Mouse (Mus musculus) cerebellum, adult 11 months (tissue): ENCODE results near the gene Hyou1.
"Not testable (repeated sequence)": the region's sequence is repeated elsewhere in the genome, so short reads cannot be mapped to it uniquely, and the experiment has no call there.

Experiments used
- DNase-seq: peaks from one replicate; pipeline ENCODE4 v3.0.0; 2022

Hyou1 gene

DNA sequence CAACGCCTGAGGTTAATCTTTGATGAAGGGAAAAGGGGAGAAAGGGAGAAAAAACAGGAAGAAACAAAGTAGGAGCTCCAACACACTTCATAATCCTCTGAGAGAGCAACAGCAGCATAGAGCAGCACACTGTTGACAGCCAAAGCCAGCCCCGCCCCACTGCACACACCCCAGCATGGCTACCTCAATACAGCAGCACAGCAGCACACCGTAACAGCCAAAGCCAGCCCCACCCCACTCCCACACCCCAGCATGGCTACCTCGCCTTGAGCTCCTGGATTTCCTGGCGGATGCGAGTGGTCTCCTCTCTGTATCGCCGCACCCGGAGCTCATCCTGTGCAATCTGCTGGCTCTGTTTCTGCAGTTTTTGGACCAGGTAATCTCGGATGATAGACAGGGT, 27.0 kb upstream of the Hyou1 start:
- DNase-seq, result no peak

DNA sequence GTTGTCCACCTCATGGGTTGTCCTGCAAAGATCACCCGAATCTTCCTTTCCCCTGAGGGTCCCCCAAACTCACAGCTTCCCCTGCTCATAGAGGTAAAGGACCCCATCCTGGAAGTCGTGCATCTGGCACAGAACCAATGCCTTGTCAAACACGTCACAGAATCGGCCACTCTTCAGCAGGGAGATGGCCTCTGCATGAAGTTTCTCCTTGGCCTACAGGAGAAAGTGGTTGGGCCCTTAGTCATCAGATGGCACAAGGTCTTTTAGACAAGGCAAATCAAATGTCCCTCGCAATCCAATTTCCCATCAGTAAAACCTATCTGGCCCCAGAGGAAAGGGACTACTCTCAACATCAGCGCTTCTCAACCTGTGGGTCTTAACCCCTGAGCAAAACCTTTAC, 26.1 kb upstream of the Hyou1 start:
- DNase-seq, result no peak

GRCm38 (mm10) chr9:44357207-44357606, 22.1 kb upstream of the Hyou1 start:
- no peak for DNase-seq

GRCm38 (mm10) chr9:44361190-44361917, 17.9 kb upstream of the Hyou1 start, which contains the start of gene Vps11:
Gene Vps11, minus strand, starts transcription at chr9:44361670.
- peak; percentile 91 for DNase-seq

GRCm38 (mm10) chr9:44361931-44362330, 17.4 kb upstream of the Hyou1 start:
- not testable (repeated sequence) for DNase-seq

DNA sequence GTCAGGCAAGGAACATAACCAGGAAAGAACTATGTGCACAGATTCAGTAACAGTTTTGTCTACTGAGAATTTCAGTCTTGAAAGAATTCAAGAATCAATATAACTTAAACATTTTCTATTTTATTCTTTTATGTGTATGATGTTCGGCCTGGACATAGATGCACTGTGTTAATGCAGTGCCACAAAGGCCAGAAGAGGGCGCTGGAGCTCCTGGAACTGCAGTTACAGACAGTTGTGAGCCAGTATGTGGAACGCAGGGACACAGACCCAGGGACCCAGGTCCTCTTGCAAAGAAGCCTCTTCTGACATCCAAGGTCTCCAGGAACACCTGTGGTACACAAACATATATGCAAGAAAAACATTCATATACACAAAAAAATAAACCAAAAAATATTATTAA, 14.8 kb upstream of the Hyou1 start:
- DNase-seq, result no peak

- no peak for DNase-seq
Observed at GRCm38 (mm10) chr9:44373386-44373785, 5.9 kb upstream of the Hyou1 start.

DNA sequence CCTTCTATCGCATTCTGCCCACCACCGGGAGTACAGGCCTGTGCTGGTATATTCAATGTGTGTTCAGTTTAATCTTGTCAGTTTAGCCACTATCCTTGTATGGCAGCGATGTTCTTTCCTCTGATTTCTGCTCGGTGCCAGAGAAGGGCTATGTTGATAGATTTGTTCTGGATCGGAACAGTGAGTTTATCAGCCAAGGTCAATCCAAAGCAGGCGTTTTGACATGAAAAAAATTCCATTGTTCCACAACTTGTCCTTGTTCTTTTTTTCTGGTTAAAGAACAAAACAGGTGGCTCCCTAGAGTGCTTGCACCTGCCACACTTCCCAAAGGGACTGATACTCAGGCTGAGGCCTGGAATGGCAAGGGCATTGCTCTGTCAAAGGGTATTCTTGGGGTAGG, 3.1 kb upstream of the Hyou1 start:
- DNase-seq, result no peak

- DNase-seq, result not testable (repeated sequence)
Observed at GRCm38 (mm10) chr9:44377335-44377734, 2.0 kb upstream of the Hyou1 start.

DNA sequence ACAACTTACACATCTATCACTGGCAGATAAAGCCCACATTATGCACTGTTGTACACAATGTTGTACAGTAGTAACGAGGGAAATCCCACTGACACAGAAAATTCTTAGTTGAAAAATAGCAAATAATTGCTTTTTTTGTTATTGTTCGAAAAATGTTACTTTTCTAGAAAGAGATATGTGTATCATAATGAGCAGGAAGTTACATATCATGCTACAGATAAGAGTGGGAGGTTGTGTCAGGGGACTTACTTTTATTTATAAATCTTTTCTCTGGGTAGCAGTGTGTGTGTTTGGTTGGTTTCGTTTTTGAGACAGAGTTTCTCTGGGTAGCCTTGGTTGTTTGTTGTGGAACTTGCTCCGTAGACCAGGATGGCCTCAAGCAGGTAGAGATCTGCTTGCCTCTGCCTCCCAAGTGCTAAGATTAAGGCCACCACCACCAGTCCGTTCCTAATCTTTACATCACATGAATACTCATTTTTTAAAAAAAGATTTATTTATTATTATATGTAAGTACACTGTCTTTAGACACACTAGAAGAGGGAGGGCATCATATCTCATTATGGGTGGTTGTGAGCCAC, 1.0 kb upstream of the Hyou1 start:
- DNase-seq, result no peak

- DNase-seq, result peak; percentile 46
Observed at GRCm38 (mm10) chr9:44379862-44380261, 572 bp downstream of the Hyou1 start.

DNA sequence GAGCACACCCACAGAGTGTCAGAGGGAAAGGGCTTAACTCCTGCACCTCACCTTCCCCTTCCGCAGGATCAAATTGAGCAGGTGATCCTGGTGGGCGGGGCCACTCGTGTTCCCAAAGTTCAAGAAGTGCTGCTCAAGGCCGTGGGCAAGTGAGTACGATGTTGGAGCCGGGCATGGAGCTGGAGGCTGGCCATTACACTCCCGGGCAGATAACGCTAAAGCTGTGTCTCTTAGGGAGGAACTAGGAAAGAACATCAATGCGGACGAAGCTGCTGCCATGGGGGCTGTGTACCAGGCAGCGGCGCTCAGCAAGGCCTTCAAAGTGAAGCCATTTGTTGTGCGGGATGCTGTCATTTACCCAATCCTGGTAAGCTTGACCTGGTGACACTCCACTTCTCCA, 5.3 kb downstream of the Hyou1 start:
- DNase-seq, result no peak

DNA sequence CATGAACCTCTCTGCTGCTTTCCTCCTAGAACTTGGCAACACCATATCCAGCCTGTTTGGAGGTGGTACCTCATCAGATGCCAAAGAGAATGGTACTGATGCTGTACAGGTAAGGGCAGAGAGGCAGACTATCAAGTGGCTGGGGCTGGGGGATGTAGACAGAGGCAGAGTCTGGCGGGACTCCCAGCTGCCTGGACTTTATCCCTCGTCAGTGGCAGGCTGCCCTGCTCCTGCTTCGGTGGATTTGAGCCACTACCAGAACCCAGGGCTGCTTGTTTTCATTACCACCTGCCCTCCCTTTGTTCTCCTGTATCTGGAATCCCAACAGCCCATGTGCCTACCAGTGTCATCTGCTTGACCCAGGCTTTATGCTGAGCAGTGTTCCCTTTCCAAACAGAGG, 7.9 kb downstream of the Hyou1 start:
- DNase-seq, result no peak

DNA sequence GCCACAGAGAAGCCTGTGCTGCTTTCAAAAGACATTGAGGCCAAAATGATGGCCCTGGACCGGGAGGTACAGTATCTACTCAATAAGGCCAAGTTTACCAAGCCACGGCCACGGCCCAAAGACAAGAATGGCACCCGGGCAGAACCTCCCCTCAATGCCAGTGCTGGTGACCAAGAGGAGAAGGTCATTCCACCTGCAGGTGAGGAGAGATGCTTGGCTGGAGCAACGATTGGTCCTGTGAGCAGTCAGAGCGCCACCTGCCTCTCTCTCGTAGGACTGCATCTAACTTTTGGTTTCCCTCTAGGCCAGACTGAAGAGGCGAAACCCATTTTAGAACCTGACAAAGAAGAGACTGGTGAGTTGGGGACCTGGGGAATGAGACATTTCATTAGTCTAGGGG, 10.0 kb downstream of the Hyou1 start:
- peak; percentile 61 for DNase-seq

DNA sequence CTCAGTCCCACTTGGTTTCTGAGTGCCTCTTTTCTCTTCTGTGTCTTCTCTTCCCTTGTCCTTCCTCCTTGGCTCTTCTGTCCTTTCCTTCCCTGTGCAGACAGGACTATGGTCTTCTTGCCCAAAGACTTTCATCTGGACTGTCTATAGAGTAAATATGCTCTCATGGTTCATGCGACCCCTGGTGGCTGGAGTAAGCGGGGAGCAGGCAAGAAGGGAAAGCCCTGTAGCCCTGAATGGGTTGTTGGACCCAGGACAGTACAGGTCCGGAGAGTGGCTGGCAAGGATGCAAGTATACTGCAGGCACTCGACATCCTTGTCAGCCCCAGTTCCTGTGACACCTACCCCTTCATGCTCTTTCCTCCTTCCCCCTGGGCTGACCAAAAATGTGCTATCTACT, 12.2 kb downstream of the Hyou1 start:
- DNase-seq, result peak; percentile 63

GRCm38 (mm10) chr9:44396684-44397411, 17.6 kb downstream of the Hyou1 start, which contains the start of gene Slc37a4:
Gene Slc37a4, plus strand, starts transcription at chr9:44396852.
- DNase-seq, result peak; percentile 97

DNA sequence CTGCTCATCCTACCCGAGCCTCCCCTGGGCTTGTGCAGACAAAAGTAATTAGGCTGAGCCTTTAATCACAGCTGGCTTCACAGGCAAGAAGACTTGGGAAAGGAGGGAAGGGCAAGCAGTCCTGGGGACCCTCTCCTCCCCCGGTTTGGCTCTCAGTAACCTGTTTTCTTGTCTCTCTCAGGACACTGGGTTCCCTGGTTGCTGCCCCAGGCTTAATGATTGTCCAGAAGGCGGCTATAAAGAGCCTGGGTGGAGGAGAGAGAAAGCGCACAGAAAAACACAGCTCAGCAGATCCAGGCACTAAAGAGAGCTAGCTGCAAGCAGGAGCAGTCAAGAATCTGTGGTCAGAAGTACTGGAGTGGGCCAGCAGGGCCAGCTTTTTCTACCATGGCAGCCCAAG, 18.8 kb downstream of the Hyou1 start:
- DNase-seq, result peak; percentile 14

DNA sequence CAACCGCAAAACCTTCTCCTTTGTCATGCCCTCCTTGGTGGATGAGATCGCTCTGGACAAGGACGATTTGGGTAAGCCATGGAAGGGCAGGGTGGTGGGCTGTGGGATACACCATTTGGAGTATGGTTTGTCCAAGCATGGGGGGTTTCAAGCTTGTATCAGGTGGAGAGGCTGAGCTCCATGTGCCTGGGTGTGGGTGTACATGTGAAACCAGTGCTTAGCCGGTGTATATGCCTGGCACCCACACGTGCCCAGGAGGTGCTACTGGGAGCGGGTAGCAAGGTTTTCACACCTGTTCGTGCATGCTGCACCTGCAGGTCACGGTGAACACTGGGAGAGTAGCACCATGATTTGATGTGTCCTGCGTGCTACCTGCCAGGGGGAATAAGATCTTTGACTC, 19.3 kb downstream of the Hyou1 start:
- no peak for DNase-seq

DNA sequence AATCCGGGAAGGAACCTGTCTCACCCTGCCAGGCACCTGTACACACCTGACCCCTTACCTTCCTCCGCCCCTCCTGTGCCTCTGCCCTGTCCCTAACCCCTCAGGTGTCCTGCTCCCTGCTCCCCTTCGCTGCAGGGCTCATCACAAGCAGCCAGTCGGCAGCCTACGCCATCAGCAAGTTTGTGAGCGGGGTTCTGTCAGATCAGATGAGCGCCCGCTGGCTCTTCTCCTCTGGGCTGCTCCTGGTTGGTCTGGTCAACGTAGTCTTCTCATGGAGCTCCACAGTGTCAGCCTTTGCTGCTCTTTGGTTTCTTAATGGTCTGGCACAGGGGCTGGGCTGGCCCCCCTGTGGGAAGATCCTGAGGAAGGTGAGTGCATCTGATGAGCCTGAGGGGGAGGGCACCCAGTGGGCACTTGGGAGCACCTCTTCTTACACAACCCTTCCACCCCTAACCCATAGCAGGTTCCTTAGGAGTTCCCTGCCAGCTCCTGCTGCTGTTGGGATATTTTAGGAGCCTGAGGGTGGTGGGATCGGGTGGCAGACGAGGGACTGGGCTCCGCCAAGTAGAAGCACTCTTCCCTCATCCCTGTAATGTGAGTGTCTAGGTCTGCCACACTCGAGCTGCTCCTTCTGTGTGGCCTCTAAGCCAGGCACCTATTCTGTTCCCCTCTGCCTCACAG, 20.0 kb downstream of the Hyou1 start:
- peak; percentile 25 for DNase-seq

GRCm38 (mm10) chr9:44399795-44400114, 20.5 kb downstream of the Hyou1 start:
- peak; percentile 13 for DNase-seq

DNA sequence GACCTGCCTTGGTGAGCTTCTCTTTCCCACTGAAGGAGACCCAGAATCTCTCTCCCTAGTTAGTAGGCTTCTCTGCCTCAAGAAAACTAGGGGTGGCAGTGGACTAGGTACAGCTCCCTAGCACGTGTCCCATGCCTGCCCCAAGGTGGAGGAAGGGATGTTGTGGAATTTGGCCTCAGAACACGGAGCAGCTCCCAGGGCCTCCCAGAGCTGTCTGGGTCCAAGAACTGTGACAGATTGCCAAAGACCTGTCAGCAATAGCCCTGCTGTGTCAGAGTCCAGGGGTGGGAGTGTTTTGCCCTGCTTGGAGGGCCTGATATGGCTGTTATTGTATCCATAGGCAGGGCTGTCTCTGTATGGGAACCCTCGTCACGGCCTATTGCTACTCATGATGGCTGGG, 21.8 kb downstream of the Hyou1 start:
- no peak for DNase-seq

DNA sequence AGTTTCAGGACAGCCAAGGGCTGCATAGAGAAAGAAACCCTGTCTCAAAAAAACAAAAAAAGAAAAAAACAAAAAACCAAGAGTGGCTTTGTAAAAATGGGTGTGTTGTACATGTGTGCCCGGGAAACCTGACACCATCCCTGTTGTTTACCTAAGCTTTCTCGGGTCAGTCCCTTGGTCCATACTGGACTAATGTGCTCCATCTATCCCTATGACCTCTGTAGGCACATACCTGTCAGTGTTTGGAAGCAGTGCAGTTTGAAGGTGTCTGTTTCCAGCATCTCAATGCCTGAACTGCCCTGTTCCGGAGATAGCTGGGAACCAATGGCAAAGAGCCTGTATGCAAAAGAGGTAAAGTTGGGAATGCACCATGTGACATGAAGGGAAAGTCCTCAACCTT, 25.7 kb downstream of the Hyou1 start:
- no peak for DNase-seq

DNA sequence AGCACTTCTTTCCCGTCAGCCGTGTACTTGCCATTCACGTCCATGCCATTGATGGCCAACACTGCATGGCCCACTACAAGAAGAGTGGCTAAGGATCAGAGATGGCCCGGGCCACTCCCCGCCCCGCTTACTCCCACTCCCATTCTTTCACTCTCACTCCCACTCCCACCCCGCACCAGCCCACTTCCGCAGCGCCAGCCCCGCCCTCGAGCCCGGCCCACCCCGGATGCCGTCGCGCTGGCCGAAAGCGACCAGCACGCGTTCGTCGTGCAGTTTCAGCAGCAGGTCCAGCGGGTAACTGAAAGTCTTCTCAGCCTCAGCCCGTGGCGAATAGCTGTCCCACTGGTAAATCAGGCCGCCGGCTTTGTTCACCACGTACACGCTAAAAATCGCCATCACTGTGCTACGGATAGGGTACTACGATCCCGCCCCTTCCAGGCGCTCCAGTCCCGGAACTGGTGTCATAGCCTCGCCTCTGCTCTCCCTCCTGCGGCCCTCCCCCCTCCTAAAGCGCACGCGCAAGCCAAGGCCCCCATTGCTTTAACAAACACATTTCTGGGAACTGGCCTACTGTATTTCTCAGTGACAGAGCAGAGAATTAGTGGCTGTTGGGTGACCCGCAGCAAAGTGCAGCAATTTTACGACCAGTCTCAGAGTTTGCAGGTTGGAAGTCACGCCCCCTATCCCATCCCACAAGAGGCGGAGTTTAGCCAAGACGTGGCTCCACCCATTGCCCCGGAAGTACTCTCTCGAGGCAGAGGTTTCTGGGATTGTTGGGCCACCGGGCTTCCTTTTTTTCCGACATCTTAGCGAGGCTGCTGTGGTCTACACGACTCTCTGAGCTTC, 27.8 kb downstream of the Hyou1 start, which contains the start of the genes Rps25 and Trappc4:
Gene Rps25 (plus strand): TSS at position 234 of the 846 bp plus-strand sequence.
Gene Trappc4 (minus strand): TSS at position 695 of the 846 bp plus-strand sequence.
- peak; percentile 89 for DNase-seq
